Mouse (Mus musculus) spleen, postnatal 10 days (tissue): Measurements from ENCODE around the gene Mnx1.

Experiments
- DNase-seq, 2 experiments: peaks; one replicate each; pipeline ENCODE4 v3.0.0; 2021 to 2022; ENCODE audit warnings: low spot score in 2 of 2

Mnx1 gene

GRCm38 (mm10) chr5:29478208-29479197 is at the start of gene Mnx1:
Gene Mnx1 (minus strand): TSS chr5:29478470.
- no peak for DNase-seq

- no peak for DNase-seq
Observed at GRCm38 (mm10) chr5:29516432-29516831, 38.2 kb upstream of the Mnx1 start.

- DNase-seq = no peak
Observed at GRCm38 (mm10) chr5:29515888-29516287, 37.6 kb upstream of the Mnx1 start.

- no peak for DNase-seq
Observed at GRCm38 (mm10) chr5:29507013-29507412, 28.7 kb upstream of the Mnx1 start.

- no peak for DNase-seq
Observed at GRCm38 (mm10) chr5:29487321-29487720, 9.1 kb upstream of the Mnx1 start.

GRCm38 (mm10) chr5:29485941-29486320 is 7.7 kb upstream of the Mnx1 start:
- DNase-seq = no peak

GRCm38 (mm10) chr5:29484965-29485940 is 7.0 kb upstream of the Mnx1 start:
- no peak for DNase-seq

GRCm38 (mm10) chr5:29483801-29484200 is 5.5 kb upstream of the Mnx1 start:
- no peak for DNase-seq

- DNase-seq = no peak
Observed at GRCm38 (mm10) chr5:29479198-29479593, 926 bp upstream of the Mnx1 start.

- no peak for DNase-seq
Observed at GRCm38 (mm10) chr5:29477474-29478207, 629 bp downstream of the Mnx1 start.

GRCm38 (mm10) chr5:29476021-29476420 is 2.2 kb downstream of the Mnx1 start:
- DNase-seq = no peak

GRCm38 (mm10) chr5:29475556-29475955 is 2.7 kb downstream of the Mnx1 start:
- no peak for DNase-seq

- no peak for DNase-seq
Observed at GRCm38 (mm10) chr5:29475041-29475440, 3.2 kb downstream of the Mnx1 start.

- no peak for DNase-seq
Observed at GRCm38 (mm10) chr5:29474246-29474960, 3.9 kb downstream of the Mnx1 start.

GRCm38 (mm10) chr5:29473551-29474245 is 4.6 kb downstream of the Mnx1 start:
- DNase-seq = no peak

GRCm38 (mm10) chr5:29471855-29472665 is 6.2 kb downstream of the Mnx1 start:
- no peak for DNase-seq

- no peak for DNase-seq
Observed at GRCm38 (mm10) chr5:29471396-29471795, 6.9 kb downstream of the Mnx1 start.

GRCm38 (mm10) chr5:29470851-29471394 is 7.3 kb downstream of the Mnx1 start:
- DNase-seq = no peak

GRCm38 (mm10) chr5:29470271-29470670 is 8.0 kb downstream of the Mnx1 start:
- DNase-seq = no peak
